Mouse (Mus musculus): Measurements from ENCODE around the gene Zfhx2.

Gene Zfhx2

GRCm38 (mm10) chr14:55032695-55033225, 59.4 kb downstream of the Zfhx2 start:
- no peak for DNase-seq (ENCODE audit: low spot score)

GRCm38 (mm10) chr14:55029034-55029698, 63.0 kb downstream of the Zfhx2 start:
- no peak for DNase-seq (ENCODE audit: low spot score)

- DNase-seq (ENCODE audit: low spot score) = no peak
These were observed 63.7 kb downstream of the Zfhx2 start for GRCm38 (mm10) chr14:55028333-55028835.

- DNase-seq (ENCODE audit: low spot score) = no peak
These were observed 64.5 kb downstream of the Zfhx2 start for GRCm38 (mm10) chr14:55027653-55028052.

GRCm38 (mm10) chr14:55027251-55027650, 64.9 kb downstream of the Zfhx2 start:
- no peak for DNase-seq (ENCODE audit: low spot score)

- DNase-seq (ENCODE audit: low spot score) = no peak
These were observed 66.6 kb downstream of the Zfhx2 start for GRCm38 (mm10) chr14:55025527-55025926.

GRCm38 (mm10) chr14:55024236-55024635, 67.9 kb downstream of the Zfhx2 start:
- peak; percentile 56 for DNase-seq (ENCODE audit: low spot score)

GRCm38 (mm10) chr14:55023011-55023410, 69.1 kb downstream of the Zfhx2 start:
- DNase-seq (ENCODE audit: low spot score) = no peak

GRCm38 (mm10) chr14:55020394-55020793, 71.7 kb downstream of the Zfhx2 start:
- DNase-seq (ENCODE audit: low spot score) = no peak

GRCm38 (mm10) chr14:55016876-55017275, 75.2 kb downstream of the Zfhx2 start:
- no peak for DNase-seq (ENCODE audit: low spot score)

- DNase-seq (ENCODE audit: low spot score) = no peak
These were observed 76.4 kb downstream of the Zfhx2 start for GRCm38 (mm10) chr14:55015767-55016111.

- DNase-seq (ENCODE audit: low spot score) = peak; percentile 98
These were observed 76.9 kb downstream of the Zfhx2 start, which contains the start of gene Ngdn for GRCm38 (mm10) chr14:55014991-55015766. TSS of gene Ngdn (plus strand) at chr14:55015454.

- DNase-seq (ENCODE audit: low spot score) = no peak
These were observed 77.5 kb downstream of the Zfhx2 start for GRCm38 (mm10) chr14:55014591-55014990.

- no peak for DNase-seq (ENCODE audit: low spot score)
These were observed 81.0 kb downstream of the Zfhx2 start for GRCm38 (mm10) chr14:55011116-55011515.
